8 mouse cellular contexts compared by ENCODE assay signal in genomic region chr16:11322409-11323323, GRCm38 (mm10). TPM values are rescaled to one million over a fixed set of nuclear protein-coding genes. Genes with fewer than 3 reads are reported as not detected.
DNase-seq lines count a peak whose midpoint lies in the region; ATAC-seq and TF ChIP-seq lines count a peak whose summit lies in the region.

Gene Snx29 (plus strand): TSS chr16:11322908.

- H3K9ac ChIP-seq in kidney, embryonic 15.5 days = peak within 1 kb of the TSS; percentile 85

- TF ChIP-seq POLR2A in bone marrow macrophage, adult 2 months (IDR thresholded peaks at IDR 0.05; ENCODE audit: borderline replicate concordance, low read depth, low read length) = no peak
- peak; percentile 64 for TF ChIP-seq POLR2A in embryonic fibroblast, embryonic 13.5 days (IDR thresholded peaks at IDR 0.05; ENCODE audit: low read depth, low read length)

- H3K36me3 ChIP-seq in heart, embryonic 10.5 days = no peaks in the 10 kb centered on the region
- no peaks in the 10 kb centered on the region for H3K36me3 ChIP-seq in kidney, embryonic 15.5 days

- H3K4me2 ChIP-seq in kidney, embryonic 15.5 days = peak within 1 kb of the TSS; percentile 82

- H3K4me1 ChIP-seq in bone marrow macrophage, adult 2 months (ENCODE audit: control insufficient read depth, insufficient read depth, low read length) = peaks cover 25% of the 10 kb centered on the region
- no peaks in the 10 kb centered on the region for H3K4me1 ChIP-seq in embryonic fibroblast, embryonic 13.5 days (ENCODE audit: control insufficient read depth, insufficient read depth, low read length)
- peaks cover 12% of the 10 kb centered on the region; the same call in 1 of the 2 replicates for H3K4me1 ChIP-seq in heart, embryonic 10.5 days
- H3K4me1 ChIP-seq in kidney, embryonic 15.5 days = peaks cover 18% of the 10 kb centered on the region

- ATAC-seq in kidney, embryonic 15.5 days (replicated peaks; ENCODE audit: low FRiP score) = peak; percentile 98
- ATAC-seq in monocyte, adult 5-6 weeks (replicated peaks; ENCODE audit: insufficient number of reproducible peaks, low FRiP score, low TSS enrichment, poor library complexity, severe bottlenecking) = peak; percentile 87

- no peak for TF ChIP-seq CTCF in bone marrow macrophage, adult 2 months (IDR thresholded peaks at IDR 0.05; ENCODE audit: low read depth, low read length)
- no peak for TF ChIP-seq CTCF in embryonic fibroblast, embryonic 13.5 days (IDR thresholded peaks at IDR 0.05; ENCODE audit: borderline replicate concordance, insufficient read depth, low read length)

- H3K27me3 ChIP-seq in heart, embryonic 10.5 days (ENCODE audit: insufficient read depth, poor library complexity, severe bottlenecking) = no peaks in the 10 kb centered on the region
- no peaks in the 10 kb centered on the region for H3K27me3 ChIP-seq in kidney, embryonic 15.5 days

- H3K4me3 ChIP-seq in bone marrow macrophage, adult 2 months (ENCODE audit: insufficient read depth, low read length) = peak within 1 kb of the TSS; percentile 79
- H3K4me3 ChIP-seq in embryonic fibroblast, embryonic 13.5 days (ENCODE audit: insufficient read depth, low read length) = peak within 1 kb of the TSS; percentile 67
- H3K4me3 ChIP-seq in heart, embryonic 10.5 days = peak within 1 kb of the TSS; percentile 86
- H3K4me3 ChIP-seq in kidney, embryonic 15.5 days (replicated peaks) = peak within 1 kb of the TSS; percentile 89

- no peaks in the 10 kb centered on the region for H3K9me3 ChIP-seq in heart, embryonic 10.5 days
- H3K9me3 ChIP-seq in kidney, embryonic 15.5 days (replicated peaks) = no peaks in the 10 kb centered on the region

- peak; percentile 94 for DNase-seq in A20 (ENCODE audit: low read depth, low spot score)
- peak; percentile 96 for DNase-seq in heart, embryonic 10.5 days (ENCODE audit: low spot score)
- peak; percentile 96 for DNase-seq in liver
- peak; percentile 98 to 100 for DNase-seq in spleen, postnatal 4 days (ENCODE audit: low spot score in 2 of 2)

- H3K27ac ChIP-seq in bone marrow macrophage, adult 2 months (ENCODE audit: insufficient read depth, low read depth, low read length) = peak within 1 kb of the TSS; percentile 80
- H3K27ac ChIP-seq in embryonic fibroblast, embryonic 13.5 days (ENCODE audit: insufficient read depth, low read length) = no peak within 1 kb of the TSS
- H3K27ac ChIP-seq in heart, embryonic 10.5 days = peak within 1 kb of the TSS; percentile 91
- peak within 1 kb of the TSS; percentile 86 for H3K27ac ChIP-seq in kidney, embryonic 15.5 days

- 4% methylated on average over 61 of the region's 61 CpGs for WGBS in heart, embryonic 10.5 days
- WGBS in kidney, embryonic 15.5 days = 4% methylated on average over 61 of the region's 61 CpGs

RNA-seq across cellular contexts. Expression of gene Snx29, which starts in this region (rescaled TPM):
- 24.3 and 27.7 TPM in 2 replicates for polyA plus RNA-seq in bone marrow macrophage, adult 2 months (2012; ENCODE audit: insufficient read depth, insufficient read length, missing spikeins)
- polyA plus RNA-seq in embryonic fibroblast, embryonic 13.5 days (2011; ENCODE audit: insufficient read length, low read depth, missing spikeins) = 2.7 and 4.9 TPM in 2 replicates
- polyA plus RNA-seq in heart, embryonic 10.5 days (2016; fragmentation: Nextera tagmentation; extraction: Ambion mirVana) = 6.7 and 7.9 TPM in 2 replicates
- polyA plus RNA-seq in kidney, embryonic 15.5 days (2015; fragmentation: Nextera tagmentation; extraction: Ambion mirVana) = 17.1 and 19.8 TPM in 2 replicates
- 24.1 to 27.7 TPM (median 25.3 TPM) in 3 replicates for total RNA-seq in monocyte, adult 5-6 weeks (2017)
